Mouse (Mus musculus) adrenal gland, adult 18-20 months (tissue): Measurements from ENCODE around the gene Ube2l6. TPM values are rescaled to one million over a fixed set of nuclear protein-coding genes. Genes with fewer than 3 reads are reported as not detected.

ENCODE experiments used
- DNase-seq, 2 experiments: peaks; one replicate each; pipeline ENCODE4 v3.0.0; 2021 to 2022; ENCODE audit warnings: low spot score in 2 of 2
- long read RNA-seq, 2 experiments: library from polyadenylated mRNA; stranded (forward); transcript quantifications; one replicate each; pipeline ENCODE4 v2.0.0; 2021
- total RNA-seq, 2 experiments: library from RNA; stranded (reverse); gene quantifications; 1 replicate in 1 of 2; 2 replicates in 1 of 2; pipeline ENCODE4 v1.2.3; 2021

Gene Ube2l6
- total RNA-seq, result 10 to 100 TPM; 17.6 to 26.4 TPM
- long read RNA-seq, experiment 1, transcript Ube2l6-201 (4 exons, 1,560 nt), result major isoform, 17 of 17 reads
- long read RNA-seq, experiment 1, partial matches to known transcripts, result 0 of 17 reads
- long read RNA-seq, experiment 1, other reads (novel, unspliced or antisense), result 0 of 17 reads
- long read RNA-seq, experiment 2, transcript Ube2l6-201 (4 exons, 1,560 nt), result major isoform, 12 of 12 reads
- long read RNA-seq, experiment 2, partial matches to known transcripts, result 0 of 12 reads
- long read RNA-seq, experiment 2, other reads (novel, unspliced or antisense), result 0 of 12 reads

DNA sequence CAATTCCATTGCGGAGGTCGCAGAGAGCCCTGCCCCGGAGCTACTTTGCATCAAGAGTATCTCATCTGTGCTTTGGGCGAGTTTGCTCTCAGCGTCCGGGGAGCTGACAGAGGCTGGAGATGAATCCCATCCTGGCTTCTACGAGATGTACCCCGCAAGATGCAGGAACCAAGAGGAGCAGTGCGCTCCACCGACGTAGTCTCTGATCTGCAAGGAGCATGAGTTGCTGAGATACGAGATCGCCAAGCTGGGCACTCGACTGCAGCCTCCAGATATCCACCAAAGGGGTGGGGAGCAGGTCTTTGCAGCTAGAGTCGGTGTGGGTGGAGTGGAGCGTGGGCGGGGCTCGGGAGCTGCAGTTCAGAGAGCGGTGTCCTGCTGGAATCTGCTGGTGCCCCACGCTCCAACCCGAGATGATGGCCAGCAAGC is at the start of gene Ube2l6:
TSS of gene Ube2l6 (plus strand) at position 336 of the 429 bp plus-strand sequence.
- DNase-seq, result peak; percentile 58 to 62

GRCm38 (mm10) chr2:84750115-84750514 is 48.5 kb upstream of the Ube2l6 start:
- no peak for DNase-seq

DNA sequence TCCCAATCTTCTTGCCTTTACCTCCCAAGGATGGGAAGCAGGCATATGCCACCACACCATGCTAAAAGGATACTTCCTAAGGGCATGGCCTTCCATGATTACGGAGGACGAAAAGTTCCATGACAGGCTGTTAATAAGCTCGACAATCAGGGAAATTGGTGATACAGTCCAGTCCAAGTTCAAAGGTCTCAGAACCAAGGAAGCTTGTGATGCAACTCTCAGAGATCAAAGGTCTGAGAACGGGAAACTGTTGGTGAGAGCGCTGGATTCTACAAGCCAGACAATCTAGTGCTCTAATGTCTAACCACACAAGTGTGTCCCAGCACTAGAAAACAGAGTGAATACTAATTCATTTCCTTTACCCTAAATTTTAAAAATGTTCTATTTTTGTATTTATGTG is 42.4 kb upstream of the Ube2l6 start:
- DNase-seq, result no peak

DNA sequence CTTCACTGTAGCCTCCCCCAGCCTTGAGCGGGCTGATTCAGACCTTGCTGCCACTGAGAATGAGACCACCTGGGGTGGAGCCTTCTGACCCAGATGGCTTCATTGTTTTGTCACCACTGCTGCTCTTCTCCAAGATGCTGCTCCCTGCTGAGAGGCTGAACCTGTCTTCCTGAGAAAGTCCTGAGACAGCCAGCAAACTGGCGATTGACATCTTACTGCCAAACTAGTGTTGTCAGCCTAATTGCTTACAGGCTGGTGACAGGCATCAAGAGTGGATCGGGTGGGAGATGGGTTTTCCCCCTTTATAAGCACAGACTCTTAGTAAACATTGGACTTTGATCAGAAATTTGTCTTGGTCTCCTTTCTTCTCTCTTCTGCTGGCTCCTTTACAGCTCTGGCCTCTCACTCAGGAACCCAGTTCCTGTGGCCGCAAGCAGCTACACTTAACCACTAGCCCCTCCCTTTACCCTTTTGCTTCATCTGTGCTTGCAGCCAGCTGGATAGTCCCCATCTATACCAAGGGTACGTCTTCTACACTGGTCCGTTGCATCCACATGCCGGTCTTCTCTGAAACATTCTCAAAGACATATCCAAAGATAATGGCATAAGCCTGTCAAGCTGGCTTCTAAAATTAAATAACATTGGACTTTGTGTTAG is 41.5 kb upstream of the Ube2l6 start:
- DNase-seq, result no peak

- DNase-seq, result no peak
Measured at GRCm38 (mm10) chr2:84758542-84759127, 40.0 kb upstream of the Ube2l6 start.

DNA sequence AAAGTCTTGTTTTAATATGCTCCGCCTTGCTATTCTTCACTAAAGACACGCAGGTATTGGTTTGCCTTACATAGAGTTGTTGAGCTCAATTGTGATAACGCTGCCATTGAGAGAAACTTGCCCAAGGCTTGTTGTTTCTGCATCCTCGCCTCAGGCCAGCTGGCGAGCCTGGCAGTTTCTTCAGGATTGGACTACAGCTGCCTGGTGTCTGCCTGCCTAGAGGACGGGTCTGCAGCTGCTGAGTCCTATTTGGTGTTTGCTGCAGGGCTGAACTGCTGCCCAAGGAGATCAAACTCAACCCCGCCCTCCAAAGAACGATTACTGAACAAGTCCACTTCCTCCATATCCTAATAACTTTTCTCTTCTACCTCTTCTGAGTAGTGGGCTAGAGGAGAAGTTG is 37.9 kb upstream of the Ube2l6 start:
- DNase-seq, result no peak

GRCm38 (mm10) chr2:84761309-84761708 is 37.3 kb upstream of the Ube2l6 start:
- DNase-seq, result no peak

GRCm38 (mm10) chr2:84761840-84762239 is 36.8 kb upstream of the Ube2l6 start:
- no peak for DNase-seq

DNA sequence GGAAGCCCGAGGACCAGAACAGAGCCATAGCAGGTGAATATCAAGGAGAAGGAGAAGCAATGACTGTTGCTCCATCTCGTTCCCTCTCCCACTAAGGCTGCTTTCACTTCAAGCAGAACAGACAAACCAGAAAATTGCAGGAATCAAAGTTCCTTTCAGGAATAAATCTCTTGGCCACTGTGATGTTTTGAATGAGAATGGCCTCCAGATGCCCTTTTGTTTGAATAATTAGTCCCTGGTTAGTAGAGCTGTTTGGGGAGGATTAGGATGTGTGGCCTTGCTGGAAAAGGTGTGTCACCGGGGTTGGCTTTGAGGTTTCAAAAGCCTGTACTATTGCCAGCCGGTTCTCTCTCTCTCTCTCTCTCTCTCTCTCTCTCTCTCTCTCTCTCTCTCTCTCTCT is 36.3 kb upstream of the Ube2l6 start:
- no peak for DNase-seq

GRCm38 (mm10) chr2:84762818-84763217 is 35.8 kb upstream of the Ube2l6 start:
- DNase-seq, result no peak

- no peak for DNase-seq
Measured at GRCm38 (mm10) chr2:84770501-84770900, 28.1 kb upstream of the Ube2l6 start.

DNA sequence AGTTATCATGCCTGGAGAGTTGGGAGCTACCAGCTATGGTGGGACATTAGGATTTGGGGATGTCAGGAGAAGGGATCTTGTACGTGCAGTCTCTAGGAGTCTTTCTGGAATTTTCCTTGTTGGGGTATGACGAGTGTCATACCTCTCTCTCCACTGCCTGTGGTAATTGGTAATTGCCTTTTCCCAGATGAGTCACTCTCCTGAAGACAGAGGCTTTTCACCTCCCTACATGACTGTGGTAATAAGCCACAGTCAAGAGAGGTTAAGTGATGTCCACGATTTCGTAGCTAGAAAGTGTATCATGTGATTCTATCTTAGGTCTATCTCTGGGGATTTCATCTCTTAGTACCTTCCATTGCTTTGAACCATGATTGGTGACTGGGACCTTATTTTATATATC is 26.2 kb upstream of the Ube2l6 start:
- no peak for DNase-seq

GRCm38 (mm10) chr2:84773195-84773594 is 25.4 kb upstream of the Ube2l6 start:
- no peak for DNase-seq

DNA sequence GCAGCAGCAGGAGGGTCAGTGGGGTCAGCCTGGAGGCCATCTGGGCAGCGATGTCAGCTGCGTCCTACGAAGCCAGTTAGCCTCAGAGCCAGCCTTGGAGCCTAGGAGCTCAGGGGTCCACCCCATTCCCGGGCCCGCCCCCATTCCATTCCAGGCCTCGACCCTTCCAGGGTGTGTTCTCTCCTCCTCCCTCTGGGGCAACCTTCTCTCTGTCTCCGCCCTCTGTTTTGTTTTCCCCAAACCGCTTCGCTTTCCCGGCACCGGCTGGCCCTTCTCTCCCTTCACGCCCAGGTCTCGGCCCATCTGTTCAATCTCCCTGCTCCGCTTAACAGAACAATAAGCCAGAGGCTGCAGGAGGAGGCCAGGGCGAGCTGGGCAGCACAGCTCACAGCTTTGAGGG is 23.9 kb upstream of the Ube2l6 start:
- DNase-seq, result peak in 1 of 2 experiments; percentile 40

DNA sequence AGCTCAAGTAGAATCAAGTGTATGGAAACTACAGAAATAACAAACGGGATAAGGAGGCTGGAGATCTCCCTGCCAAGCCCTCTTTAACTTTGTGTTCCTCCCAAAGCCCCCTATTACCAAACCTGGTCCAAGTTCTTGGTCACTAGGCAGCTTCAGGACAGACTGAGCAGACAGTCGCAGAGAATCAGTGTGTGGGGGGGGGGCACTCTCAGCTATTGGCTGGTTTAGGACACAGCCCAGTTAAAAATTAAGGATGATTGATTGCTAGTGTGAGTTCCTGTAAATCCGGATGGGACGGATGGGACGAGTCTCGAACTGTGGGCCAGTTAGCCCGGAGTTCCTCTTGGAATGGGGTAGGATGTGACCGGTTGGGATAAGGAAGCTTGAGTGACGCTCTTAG is 23.4 kb upstream of the Ube2l6 start, which contains the start of gene Serping1:
TSS of gene Serping1 (minus strand) at position 204 of the 400 bp plus-strand sequence.
- no peak for DNase-seq

DNA sequence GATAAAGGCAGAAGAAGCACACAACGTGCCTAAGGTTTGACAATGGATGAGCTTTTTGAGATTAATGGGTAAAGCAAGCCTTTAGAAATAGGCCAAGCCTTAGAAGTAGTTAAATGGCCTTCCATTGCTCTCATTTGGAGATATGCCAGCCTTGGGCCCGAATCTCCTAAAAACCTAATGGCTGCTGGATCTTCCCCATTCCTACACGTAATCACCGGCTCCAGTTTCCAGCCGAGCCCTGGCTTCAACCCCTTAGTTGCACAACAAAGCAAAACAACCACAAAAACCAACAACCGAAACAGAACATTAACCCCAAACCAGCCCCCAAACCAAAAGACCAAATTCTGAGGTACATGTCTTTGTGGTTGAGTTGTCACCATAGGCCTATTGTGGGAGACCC is 23.0 kb upstream of the Ube2l6 start:
- no peak for DNase-seq

- DNase-seq, result no peak
Measured at GRCm38 (mm10) chr2:84777706-84778105, 20.9 kb upstream of the Ube2l6 start.

- DNase-seq, result no peak
Measured at GRCm38 (mm10) chr2:84779210-84779609, 19.4 kb upstream of the Ube2l6 start.

GRCm38 (mm10) chr2:84783315-84783714 is 15.3 kb upstream of the Ube2l6 start:
- DNase-seq, result no peak

GRCm38 (mm10) chr2:84783840-84784566 is 14.6 kb upstream of the Ube2l6 start:
- DNase-seq, result no peak

DNA sequence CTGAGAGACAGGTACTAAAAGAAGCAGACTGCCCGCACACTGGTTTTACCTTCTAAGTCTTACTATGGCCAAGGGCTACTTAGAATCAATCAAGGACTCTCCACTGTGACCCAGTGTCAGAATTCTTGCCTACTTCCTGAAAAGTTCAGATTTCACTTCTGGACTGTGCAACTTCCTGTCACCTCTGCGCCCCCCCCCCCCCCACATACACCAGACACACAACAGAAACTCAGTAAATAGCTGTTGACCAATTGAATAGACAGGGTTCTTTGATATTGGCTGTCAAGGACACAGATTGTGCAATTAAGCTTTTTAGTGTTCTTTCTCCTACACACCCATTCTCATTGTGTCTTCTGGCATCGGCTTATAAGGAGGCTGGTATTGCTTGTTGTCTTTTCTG is 10.3 kb upstream of the Ube2l6 start:
- no peak for DNase-seq

DNA sequence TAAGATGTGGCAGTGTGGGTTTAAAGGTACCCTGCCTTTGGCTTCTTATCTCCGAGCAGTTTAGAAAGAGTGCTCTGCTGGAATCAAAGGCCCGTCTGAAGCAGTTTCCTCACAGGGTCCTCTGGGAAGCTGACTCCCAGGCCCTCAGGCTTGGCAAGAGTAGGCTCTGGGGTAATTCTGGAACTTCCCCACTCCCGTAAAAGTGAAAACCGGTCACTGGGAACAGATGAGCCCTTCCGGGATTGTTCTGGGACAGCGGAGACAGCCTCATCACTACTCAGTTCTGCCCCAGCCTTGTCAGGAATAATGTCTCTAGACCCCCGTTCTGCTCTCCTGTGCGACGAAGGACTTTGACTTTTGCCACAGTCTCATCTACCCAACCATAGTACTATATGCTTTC is 8.2 kb upstream of the Ube2l6 start:
- no peak for DNase-seq
